12 mouse cellular contexts compared by ENCODE assay signal in genomic region chr13:71968286-71968685, GRCm38 (mm10). TPM values are rescaled to one million over a fixed set of nuclear protein-coding genes. Genes with fewer than 3 reads are reported as not detected.
DNase-seq lines count a peak whose midpoint lies in the region; ATAC-seq lines count a peak whose summit lies in the region.
"Had no signal": no experiment of that assay in that cellular context is flagged by ENCODE, and none has a peak within 500 bp of the region (broad histone marks: within the 10 kb centered on the region; RNA-seq: fewer than 3 reads in every experiment).

No protein-coding gene starts in this region.

- peak overlapping the region; percentile 44 for H3K4me2 ChIP-seq in heart, embryonic 16.5 days (ENCODE audit: low read depth, low read length)
- peak overlapping the region; percentile 27 for H3K4me2 ChIP-seq in neural tube, embryonic 12.5 days (replicated peaks)
- H3K4me2 ChIP-seq: limb, embryonic 15.5 days had no signal

- 0 out of 2 replicates have a peak, but pooled peaks cover 3% of the 10 kb centered on the region for H3K4me1 ChIP-seq in heart, embryonic 16.5 days (ENCODE audit: control insufficient read depth, insufficient read depth, low read length)
- H3K4me1 ChIP-seq in hindbrain, embryonic 10.5 days (replicated peaks), result peaks cover 34% of the 10 kb centered on the region
- H3K4me1 ChIP-seq in limb, embryonic 10.5 days, result peaks cover 18% of the 10 kb centered on the region
- peaks cover 11% of the 10 kb centered on the region for H3K4me1 ChIP-seq in neural tube, embryonic 12.5 days

- H3K9ac ChIP-seq in heart, embryonic 16.5 days (ENCODE audit: low read length), result no peak overlapping the region
- H3K9ac ChIP-seq in neural tube, embryonic 12.5 days, result no peak overlapping the region
- H3K9ac ChIP-seq: limb, embryonic 15.5 days had no signal

- no peak for ATAC-seq in heart, embryonic 16.5 days (replicated peaks; ENCODE audit: extremely low read depth, insufficient read depth, low FRiP score)
- no peak for ATAC-seq in neural tube, embryonic 12.5 days (ENCODE audit: low FRiP score, low read depth)

- peak overlapping the region; percentile 20 for H3K4me3 ChIP-seq in heart, embryonic 16.5 days (ENCODE audit: low read length)
- peak overlapping the region; percentile 24 for H3K4me3 ChIP-seq in hindbrain, embryonic 10.5 days
- H3K4me3 ChIP-seq in limb, embryonic 10.5 days, result no peak overlapping the region
- no peak overlapping the region for H3K4me3 ChIP-seq in neural tube, embryonic 12.5 days
- H3K4me3 ChIP-seq: limb, embryonic 15.5 days had no signal

- no peak for DNase-seq in heart, adult 18-20 months
- DNase-seq in hindbrain, embryonic 10.5 days (ENCODE audit: low spot score), result peak; percentile 38
- DNase-seq in limb, embryonic 10.5 days (ENCODE audit: low spot score), result peak; percentile 47
- DNase-seq in cerebellum, postnatal 14 days, result no peak
- DNase-seq in layer of hippocampus, adult 9-11 months, result no peak
- DNase-seq: adrenal gland, postnatal 25 days; cerebellum, adult 18-20 months; thymus, postnatal 25 days had no signal

- H3K36me3 ChIP-seq in heart, embryonic 16.5 days (ENCODE audit: control insufficient read depth, insufficient read depth), result no peaks in the 10 kb centered on the region
- no peaks in the 10 kb centered on the region for H3K36me3 ChIP-seq in hindbrain, embryonic 10.5 days
- no peaks in the 10 kb centered on the region for H3K36me3 ChIP-seq in limb, embryonic 10.5 days
- H3K36me3 ChIP-seq in neural tube, embryonic 12.5 days, result no peaks in the 10 kb centered on the region
- H3K36me3 ChIP-seq: limb, embryonic 15.5 days had no signal

- no peak overlapping the region for H3K27ac ChIP-seq in heart, embryonic 16.5 days (ENCODE audit: low read length)
- H3K27ac ChIP-seq in hindbrain, embryonic 10.5 days, result no peak overlapping the region
- H3K27ac ChIP-seq in limb, embryonic 10.5 days, result no peak overlapping the region
- no peak overlapping the region for H3K27ac ChIP-seq in neural tube, embryonic 12.5 days
- H3K27ac ChIP-seq: limb, embryonic 15.5 days had no signal

- H3K9me3 ChIP-seq in heart, embryonic 16.5 days (replicated peaks; ENCODE audit: control insufficient read depth, low read length), result no peaks in the 10 kb centered on the region
- H3K9me3 ChIP-seq in hindbrain, embryonic 10.5 days, result no peaks in the 10 kb centered on the region
- H3K9me3 ChIP-seq in limb, embryonic 10.5 days (replicated peaks), result no peaks in the 10 kb centered on the region
- no peaks in the 10 kb centered on the region for H3K9me3 ChIP-seq in neural tube, embryonic 12.5 days
- H3K9me3 ChIP-seq: limb, embryonic 15.5 days had no signal

- 1% methylated on average over 6 of the region's 6 CpGs for WGBS in heart, embryonic 16.5 days
- 0% methylated on average over 6 of the region's 6 CpGs for WGBS in hindbrain, embryonic 10.5 days
- under 1% methylated on average over 6 of the region's 6 CpGs for WGBS in limb, embryonic 10.5 days
- WGBS in neural tube, embryonic 12.5 days, result under 1% methylated on average over 6 of the region's 6 CpGs

- H3K27me3 ChIP-seq in heart, embryonic 16.5 days (ENCODE audit: control insufficient read depth, insufficient read depth, low read length), result peaks cover 70% of the 10 kb centered on the region
- peaks cover 97% of the 10 kb centered on the region for H3K27me3 ChIP-seq in hindbrain, embryonic 10.5 days (ENCODE audit: insufficient read depth, poor library complexity, severe bottlenecking)
- peaks cover 100% of the 10 kb centered on the region for H3K27me3 ChIP-seq in limb, embryonic 10.5 days (ENCODE audit: low read depth, poor library complexity, severe bottlenecking)
- H3K27me3 ChIP-seq in neural tube, embryonic 12.5 days (replicated peaks), result peaks cover 78% of the 10 kb centered on the region

RNA-seq across cellular contexts. Expression of gene Irx1, which starts 4.8 kb away (rescaled TPM):
- 1.8 and 2.9 TPM in 2 replicates for polyA plus RNA-seq in heart, embryonic 16.5 days (2015; fragmentation: Nextera tagmentation; extraction: Ambion mirVana)
- total RNA-seq in heart, adult 18-20 months (2021), result 1 to 10 TPM; 5.1 to 5.6 TPM
- 5.1 and 11.0 TPM in 2 replicates for polyA plus RNA-seq in hindbrain, embryonic 10.5 days (2016; fragmentation: Nextera tagmentation; extraction: Ambion mirVana)
- polyA plus RNA-seq in limb, embryonic 10.5 days (2016; fragmentation: Nextera tagmentation; extraction: Ambion mirVana), result not detected in 2 replicates
- polyA plus RNA-seq in neural tube, embryonic 12.5 days (2016; fragmentation: Nextera tagmentation; extraction: Ambion mirVana), result 5.0 and 6.9 TPM in 2 replicates
- total RNA-seq: adrenal gland, postnatal 25 days had no signal
- polyA plus RNA-seq: spleen, adult 2 months had no signal

Comparison
In these comparisons a context has a peak if more than half of its experiments do, and no peak if none do; other contexts are left out.
1. H3K4me3 ChIP-seq: peak in heart, embryonic 16.5 days (single experiment) and hindbrain, embryonic 10.5 days (single experiment); none in limb, embryonic 10.5 days (single experiment) and neural tube, embryonic 12.5 days (single experiment).
2. DNase-seq: peak in hindbrain, embryonic 10.5 days (single experiment) and limb, embryonic 10.5 days (single experiment); none in heart, adult 18-20 months (0 of 2), cerebellum, postnatal 14 days (0 of 2) and layer of hippocampus, adult 9-11 months (single experiment).